Mouse (Mus musculus) brain, adult 2 months (tissue): ENCODE data around the gene Dazap2.
A peak's percentile ranks its signal among the peaks of the same experiment; 100 is the strongest.
"Not testable (repeated sequence)": the region's sequence is repeated elsewhere in the genome, so short reads cannot be mapped to it uniquely, and the experiment has no call there.

Experiments
- DNase-seq: peaks from one replicate; pipeline ENCODE4 v3.0.0; 2011; ENCODE audit warnings: low read depth, low spot score

Dazap2 gene

DNA sequence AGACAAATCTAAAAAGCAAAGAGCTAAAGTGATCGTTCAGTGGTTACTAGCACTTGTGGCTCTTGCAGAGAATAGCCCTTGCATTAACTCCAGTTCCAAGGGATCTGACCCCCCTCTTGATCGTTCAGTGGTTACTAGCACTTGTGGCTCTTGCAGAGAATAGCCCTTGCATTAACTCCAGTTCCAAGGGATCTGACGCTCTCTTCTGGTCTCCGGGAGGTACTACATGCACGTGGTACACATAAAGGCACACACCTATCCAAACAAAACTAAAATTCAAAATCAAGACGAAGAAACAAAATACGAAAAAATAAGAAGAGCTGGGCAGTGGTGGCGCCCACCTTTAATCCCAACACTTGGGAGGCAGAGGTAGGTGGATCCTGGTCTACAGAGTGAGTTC, 8.5 kb upstream of the Dazap2 start:
- not testable (repeated sequence) for DNase-seq

DNA sequence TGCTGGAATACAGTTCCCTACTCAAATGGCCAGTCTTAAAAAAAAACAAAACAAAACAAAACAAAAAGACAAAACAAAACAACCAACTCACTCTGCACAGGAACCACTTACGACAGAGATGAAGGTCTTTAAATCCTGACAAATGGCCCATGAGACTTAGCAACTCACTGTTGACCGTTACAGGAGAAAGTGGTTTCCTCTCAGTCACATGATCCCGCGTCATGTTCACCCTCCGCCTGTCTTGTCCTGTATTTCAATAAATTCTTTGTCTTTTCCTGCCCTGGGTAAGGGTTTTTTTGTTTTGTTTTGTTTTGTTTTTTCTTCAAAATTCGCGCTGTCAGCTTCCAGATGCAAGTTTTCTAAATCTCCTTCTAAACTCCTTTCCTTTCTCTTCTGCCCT, 3.2 kb upstream of the Dazap2 start:
- DNase-seq: no peak

DNA sequence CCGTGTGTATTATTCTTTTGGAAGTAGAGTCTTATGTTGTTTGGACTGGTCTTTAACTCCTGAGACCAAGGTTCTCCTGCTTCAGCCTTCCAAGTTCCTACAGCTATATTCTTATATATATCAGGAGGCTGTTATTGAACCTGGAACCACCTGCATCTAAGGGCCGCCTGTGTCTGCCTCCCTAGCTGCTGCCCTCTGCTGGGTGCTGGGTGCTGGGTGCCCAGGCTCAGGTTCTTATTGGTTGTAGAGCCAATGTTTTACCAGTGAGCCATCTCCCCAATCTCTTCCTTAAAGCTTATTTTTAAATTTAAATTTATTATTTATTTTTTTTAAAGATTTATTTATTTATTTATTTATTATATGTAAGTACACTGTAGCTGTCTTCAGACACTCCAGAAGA, 2.7 kb upstream of the Dazap2 start:
- DNase-seq: no peak

DNA sequence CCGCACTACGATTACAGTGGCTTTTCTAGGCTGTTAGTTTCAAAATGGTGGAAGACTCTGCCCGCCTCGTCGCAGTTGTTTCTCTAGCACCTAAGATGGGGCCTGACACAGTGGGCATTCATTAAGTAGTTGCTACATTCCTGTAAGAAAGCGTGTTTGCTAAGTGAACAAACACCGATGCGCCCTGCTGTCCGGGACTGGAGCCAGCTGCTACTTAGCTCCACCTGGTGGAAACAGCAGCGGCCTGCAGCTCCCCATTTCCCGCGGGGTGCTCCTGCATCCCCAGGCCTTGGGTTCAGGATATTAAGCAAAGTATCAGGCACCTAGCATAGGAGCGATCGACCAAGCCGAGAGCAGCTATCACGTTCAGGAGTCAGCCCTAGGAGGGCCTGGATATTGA, 1.6 kb upstream of the Dazap2 start:
- peak; percentile 92 for DNase-seq

DNA sequence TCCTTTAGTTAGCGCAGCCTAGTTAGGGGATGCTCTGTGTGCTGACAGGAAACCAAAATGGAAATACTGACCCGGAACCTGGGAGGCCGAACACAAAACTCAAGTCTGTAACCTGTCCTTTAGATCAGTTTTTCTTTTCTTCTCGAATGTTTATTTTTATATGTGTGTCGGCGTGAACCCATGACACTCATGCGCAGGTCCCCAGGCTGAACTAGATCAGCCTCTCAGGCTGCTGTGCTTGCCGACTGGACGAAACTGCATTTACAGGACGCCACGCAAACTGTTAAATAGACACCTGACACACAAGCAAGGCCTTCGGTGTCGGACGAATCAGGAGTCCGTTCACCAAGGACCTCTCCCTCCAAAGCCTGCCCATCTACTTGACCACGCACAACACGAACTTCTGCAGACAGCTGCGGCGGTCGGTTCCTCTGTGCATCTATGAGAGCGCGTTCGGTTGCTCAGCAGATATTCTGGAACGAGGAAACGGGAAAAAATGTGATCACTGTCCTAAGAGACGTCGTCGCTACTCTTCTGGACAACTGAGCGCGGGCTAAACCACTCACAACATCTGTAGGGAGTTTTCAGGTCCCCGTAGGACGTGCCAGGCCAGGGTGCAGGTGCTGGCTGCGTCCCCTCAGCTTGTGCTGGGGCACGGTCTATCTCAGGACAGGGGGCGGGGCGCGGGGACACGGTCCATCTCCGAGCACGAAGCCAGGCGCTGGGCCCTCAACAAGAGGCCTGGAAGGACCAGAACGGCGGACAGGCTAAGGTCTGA, 742 bp upstream of the Dazap2 start:
- DNase-seq: peak; percentile 67

DNA sequence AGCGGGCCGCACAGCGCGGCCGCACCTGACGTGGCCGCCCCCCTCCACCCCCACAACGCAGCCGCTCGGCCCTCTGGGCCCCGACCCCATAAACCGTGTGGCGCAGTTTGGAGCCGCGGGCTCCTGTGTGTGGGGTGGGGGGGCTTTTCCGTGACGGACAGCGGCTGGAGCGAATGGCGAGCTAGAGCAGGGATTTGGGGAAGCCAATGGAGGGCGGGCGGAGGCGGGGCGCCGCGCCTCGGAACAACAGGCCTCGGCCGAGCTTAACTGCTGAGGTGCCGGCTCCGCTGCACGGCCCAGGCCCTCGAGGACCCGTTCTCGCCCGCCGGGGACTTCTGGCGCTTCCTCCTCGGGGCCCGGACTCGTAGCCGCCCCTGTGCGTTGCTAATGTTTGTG, 674 bp downstream of the Dazap2 start:
- peak; percentile 97 for DNase-seq

DNA sequence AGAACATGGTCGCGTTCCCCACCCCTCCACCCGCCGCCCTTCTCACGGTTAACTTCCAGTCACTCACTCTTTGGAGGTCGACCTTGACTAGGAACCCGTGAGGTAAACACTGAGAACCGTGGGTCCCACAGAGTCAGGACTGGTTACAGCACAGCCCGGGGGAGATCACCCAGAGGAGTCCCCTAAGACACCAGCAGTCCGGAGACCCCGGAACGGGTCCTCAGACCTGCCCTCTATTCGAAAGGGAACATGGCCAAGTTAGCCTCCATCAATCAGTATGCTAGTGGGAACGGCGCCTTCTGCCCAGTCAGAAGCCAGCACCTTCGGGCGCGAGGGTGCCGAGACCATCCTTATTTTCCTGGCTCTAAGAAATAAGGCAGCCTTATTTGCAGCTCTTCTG, 1.1 kb downstream of the Dazap2 start:
- DNase-seq: no peak

DNA sequence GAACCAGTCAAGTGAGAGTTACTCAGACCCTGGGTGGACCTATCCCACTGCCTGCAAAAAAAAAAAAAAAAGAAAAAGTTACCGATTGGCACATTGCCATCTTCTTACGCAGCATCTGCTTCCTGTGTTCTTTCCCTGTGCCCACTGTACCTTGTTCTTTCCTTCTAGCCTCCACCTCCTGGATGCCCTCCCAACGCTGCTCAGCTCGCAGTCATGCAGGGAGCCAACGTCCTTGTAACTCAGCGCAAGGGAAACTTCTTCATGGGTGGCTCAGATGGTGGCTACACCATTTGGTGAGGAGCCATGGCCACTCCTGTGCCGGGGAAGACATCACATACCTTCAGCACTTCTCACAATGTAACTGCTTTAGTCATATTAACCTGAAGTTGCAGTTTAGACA, 4.1 kb downstream of the Dazap2 start:
- DNase-seq: no peak

DNA sequence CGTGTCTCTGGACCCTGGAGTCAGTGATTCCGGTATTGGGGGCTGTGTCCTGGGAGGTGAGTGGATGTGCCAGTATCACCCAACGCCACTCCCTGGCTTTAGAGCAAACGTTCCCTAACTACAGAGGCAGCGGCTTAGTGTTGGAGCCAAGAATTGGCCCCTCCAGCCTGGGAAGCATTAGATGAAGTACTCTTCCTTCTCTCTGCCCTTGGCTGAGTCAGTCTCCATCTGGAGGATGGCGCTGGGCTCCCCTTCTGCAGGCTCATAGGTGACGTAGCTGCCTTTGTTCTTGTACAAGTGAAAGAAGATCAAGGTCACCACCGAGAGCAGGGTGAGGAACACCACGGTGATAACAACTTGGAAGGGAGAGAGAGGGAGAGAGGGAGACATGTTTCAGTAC, 6.5 kb downstream of the Dazap2 start:
- DNase-seq: not testable (repeated sequence)

DNA sequence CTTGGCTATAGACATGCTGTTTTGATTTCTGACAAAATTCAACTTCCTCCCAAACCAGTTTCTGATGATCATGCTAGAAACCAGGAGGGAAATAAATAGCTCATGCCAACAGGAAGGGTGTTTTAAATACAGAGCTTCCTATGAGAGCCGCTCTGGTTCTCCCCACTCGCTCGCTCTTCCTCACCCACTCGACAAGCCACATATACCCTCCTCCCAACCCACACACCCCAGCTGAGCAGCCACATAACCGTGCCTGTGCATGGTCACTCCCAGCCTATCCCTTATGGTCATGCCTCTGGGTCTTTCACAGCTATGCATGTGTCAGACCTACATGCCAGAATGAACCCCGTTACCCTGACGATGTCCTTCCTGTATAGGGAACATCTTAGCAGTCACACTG, 7.0 kb downstream of the Dazap2 start:
- peak; percentile 76 for DNase-seq

DNA sequence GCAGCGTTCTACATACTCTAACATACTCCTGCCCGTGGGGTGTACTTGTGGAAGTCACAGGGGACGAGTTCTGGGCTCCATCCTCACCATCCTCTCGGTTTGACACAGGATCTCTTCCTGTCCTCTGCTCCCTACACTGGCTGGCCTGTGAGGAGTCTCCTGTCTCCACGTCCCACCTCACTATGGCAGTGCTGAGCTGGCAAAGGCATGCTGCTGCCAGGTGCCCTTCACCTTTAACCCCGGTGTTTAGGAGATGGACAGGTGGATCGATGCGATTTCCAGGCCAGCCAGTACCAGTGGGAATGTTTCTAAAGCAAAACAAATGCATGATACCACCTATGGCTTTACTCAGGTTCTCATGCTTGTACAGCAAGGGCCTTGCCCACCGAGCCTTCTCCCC, 8.6 kb downstream of the Dazap2 start:
- DNase-seq: no peak

DNA sequence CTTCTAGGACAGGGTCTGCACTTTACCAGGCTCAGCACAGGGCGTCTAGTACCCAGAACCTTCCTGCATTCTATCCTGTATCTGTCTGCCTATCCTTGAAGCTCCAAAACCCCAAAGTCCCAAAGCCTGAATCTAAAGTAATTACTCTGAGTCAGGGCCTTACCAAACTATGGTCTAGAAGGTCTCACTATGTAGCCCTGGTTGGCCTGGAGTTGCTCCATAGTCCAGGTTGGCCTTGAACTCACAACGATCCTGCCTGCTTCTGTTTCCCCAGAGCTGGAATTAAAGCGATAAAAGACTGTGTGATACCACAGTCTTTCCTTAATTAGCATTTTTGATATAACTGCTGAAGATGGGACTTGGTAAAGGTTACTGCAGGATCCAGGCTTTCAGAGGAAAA, 9.3 kb downstream of the Dazap2 start:
- no peak for DNase-seq

DNA sequence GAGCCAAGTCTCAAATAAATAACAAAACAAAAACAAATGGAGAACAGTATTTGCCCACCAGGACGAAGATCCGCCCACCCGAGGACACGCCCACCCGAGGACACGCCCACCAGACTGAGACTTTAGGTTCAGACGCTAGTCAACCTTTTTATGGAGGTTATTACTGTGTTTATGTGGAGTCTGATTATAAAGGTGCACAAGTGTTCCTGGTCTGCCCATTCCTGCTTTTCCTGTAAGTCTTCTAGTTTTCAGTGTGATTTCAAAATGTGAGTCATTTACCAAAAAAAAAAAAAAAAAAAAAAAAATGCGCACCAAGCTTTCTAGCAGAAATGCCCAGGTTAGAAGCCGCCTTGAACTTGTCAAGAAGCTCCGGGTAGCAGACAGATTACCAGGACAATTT, 12.1 kb downstream of the Dazap2 start:
- no peak for DNase-seq

DNA sequence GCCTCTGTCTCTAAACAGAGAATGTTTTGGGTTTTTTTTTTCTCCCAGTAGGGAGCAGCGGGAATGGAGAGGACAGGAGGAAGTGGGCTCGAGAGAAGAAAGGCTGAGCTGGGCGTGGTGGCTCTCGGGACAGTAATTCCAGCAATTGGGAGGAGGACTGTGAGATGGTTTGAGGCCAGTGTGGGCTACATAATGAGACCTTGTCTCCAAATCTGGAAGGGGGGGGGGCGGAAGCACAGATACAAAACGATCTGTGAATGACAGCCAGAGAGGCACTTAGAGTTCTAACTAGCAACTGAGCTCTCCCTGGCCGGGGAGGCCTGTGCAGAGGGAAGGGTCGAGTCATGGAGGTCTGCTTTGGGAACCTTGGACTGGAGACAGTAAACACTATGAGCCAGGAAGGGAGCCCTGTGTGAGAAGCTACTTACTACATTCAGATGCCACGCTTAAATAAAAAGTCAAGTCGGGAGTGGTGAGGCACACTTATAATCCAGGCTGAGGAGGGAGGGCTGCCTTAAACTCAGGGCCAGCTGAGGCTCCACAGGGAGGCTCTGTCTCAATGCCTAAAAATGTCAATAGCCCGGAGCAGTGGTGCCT, 12.7 kb downstream of the Dazap2 start:
- no peak for DNase-seq

DNA sequence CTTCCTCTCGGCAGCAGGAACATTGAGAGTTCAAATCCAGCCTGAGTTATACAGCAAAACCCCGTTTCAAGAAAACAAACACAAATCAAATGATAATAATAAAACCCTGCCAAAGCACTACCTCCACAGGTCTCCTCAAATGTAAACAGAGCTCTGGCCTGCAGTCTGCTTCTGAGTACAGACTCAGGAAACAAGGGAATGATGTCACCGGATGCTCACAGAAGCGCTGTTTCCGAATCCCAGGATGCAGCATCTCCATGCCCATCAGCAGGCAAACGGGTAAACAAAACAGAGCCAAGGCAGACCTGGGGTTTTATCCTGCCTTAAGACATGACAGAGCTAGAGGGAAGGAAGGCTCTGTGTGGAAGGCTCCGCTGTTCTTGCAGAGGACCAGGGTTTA, 13.6 kb downstream of the Dazap2 start:
- DNase-seq: no peak

DNA sequence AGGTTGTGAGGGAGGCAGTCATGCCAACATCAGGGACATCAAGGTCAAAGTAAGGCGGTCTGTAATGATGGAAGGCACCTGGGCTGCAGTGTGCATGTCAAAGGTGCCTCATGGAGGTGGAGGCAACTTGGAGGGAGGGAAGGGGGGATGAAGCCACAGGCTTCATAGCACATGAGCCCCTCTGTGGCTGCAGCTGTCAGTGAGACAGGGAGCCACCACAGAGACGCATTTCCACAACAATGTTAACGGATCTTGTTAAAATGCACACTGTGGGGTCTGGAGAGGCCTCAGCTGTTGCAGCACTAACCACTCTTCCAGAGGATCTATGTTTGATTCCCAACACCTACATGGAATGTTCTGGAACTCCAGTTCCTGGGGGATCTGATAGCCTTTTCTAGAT, 15.0 kb downstream of the Dazap2 start:
- DNase-seq: no peak

DNA sequence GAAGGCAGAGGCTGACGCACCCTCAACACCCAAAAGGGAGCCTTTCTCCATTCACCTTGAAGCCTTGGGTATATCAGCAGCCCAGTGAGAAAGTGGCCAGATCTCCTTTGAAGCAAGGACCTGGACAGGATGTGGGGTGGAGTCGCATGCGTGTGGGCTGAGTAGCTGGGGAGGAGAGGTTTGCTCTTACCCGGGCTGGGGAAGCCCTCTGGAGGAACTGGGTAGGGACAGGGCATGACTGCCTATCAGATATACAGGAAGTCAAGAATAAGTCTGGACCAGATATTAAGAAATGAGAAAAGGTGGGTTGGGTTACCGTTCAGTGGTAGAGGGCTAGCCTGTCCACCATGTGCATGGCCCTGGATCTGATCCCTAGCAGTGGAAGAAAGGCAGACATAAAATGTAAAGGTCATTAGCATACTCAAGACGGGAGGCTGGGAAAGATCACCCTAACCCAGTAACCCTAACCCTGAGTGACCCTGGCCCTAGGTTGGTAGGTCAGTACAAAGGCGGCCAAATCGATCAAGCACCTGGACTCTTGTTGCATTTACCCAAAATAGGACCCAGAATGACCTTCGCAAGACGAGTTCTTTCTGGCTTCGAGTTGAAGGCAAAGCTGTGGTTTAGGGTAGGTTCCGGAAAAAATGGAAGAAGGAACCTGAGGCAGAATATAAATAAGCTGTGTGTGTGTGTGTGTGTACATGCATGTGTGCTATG, 16.5 kb downstream of the Dazap2 start:
- DNase-seq: no peak

DNA sequence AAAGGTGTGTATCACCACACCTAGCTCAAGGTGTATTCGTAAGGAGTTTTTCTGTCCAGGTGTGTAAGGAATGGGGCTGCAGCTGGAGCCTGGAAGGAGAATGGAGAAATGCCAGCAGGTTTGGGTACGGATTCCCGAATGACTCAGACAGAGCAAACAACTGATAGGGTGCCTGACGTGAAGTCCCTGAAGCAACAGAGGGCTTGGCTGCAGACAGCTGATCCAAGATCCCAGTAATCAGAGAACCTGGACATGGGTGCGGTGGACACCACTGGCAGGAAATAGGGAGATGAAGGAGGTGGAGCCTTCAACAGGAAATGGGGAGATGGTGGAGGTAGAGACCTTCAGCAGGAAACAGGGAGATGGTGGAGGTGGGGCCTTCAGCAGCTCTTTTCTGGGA, 17.2 kb downstream of the Dazap2 start:
- no peak for DNase-seq

DNA sequence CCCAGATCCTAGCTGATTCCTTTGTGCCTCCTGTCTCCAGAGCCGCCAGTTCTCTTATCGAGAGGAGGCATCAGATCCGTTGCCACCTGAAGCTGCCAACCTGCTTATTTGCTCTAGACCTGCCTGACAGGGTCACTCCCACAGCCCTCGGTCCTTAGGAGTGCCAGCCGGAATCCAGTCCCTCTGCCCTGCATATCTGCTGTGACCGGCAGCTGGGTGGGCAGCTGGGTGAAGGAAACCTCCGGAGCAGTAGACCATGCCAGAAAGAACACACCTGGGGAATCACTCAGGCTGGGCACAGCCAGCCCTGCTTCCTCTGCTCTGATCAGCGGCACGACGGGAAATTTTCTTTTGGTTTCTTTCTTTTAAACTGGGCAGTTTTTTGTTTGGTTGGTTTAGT, 18.2 kb downstream of the Dazap2 start:
- no peak for DNase-seq

DNA sequence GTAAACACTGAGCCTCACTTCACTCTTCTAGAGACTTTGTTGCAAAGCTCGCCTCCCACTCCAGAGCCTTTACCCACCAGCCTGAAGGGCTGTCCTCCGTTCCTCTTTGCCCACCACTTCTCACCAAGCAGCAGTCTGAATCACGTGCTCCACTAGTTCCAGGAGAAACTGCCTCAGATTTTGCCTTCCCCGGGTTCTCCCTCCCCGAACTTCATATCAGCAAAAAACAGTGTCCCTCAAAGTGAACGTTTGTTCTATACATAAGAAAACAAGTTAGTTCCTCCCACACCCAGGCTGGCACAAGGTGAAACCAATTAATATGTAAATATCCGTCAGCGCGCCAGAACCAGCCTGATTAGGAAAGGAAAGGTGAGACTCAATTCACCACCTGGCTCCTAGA, 20.1 kb downstream of the Dazap2 start:
- no peak for DNase-seq

DNA sequence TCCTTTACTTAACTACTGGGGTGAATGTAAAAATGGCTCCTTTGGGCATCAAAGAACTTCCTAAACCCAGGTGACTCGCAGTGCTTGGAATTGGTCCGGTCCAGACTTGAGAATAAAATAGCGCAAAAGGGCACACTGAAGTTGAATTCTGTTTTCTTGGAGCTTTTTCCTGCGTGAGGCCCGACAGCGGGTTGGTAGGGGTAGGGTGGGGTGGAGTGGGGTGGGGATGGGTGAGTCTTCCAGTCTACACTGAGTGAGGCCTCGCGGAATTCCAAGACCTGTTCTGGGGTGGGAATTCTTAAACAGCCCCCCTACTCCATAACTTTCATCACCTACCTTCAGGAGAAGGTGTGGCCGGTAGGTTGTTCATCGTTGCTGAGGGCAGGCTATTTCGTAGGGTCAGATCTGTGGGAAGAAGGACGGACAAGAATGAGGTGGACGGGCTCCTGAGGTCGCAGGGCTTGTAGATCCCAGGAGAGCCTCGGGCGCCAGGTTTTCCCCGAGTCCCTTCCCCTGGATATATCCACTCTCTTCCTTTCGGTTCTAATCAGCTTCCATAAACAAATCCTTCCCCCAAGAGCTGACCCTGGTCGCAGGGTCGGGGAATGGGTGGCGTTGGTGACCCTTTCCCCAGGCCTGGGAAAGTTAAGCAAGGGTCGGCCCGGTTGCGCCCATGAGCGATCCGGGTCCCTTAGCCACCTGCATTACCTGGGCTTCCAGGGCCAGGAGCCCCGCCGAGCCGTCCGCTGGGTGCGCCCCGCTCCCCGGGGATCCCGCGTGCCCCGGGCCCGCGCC, 20.9 kb downstream of the Dazap2 start:
- no peak for DNase-seq
